Mouse (Mus musculus) liver, embryonic 14.5 days (tissue): ENCODE data around the gene Aldh1a3.

ENCODE experiments used
- CTCF ChIP-seq: IDR thresholded peaks from 2 replicates; pipeline ENCODE4 v1.5.1; 2016; ENCODE audit warnings: antibody characterized with exemption, low read depth, control low read depth
- EP300 ChIP-seq: IDR thresholded peaks from 2 replicates; pipeline ENCODE4 v1.6.1; 2016; ENCODE audit warnings: antibody characterized with exemption, low read depth

DNA sequence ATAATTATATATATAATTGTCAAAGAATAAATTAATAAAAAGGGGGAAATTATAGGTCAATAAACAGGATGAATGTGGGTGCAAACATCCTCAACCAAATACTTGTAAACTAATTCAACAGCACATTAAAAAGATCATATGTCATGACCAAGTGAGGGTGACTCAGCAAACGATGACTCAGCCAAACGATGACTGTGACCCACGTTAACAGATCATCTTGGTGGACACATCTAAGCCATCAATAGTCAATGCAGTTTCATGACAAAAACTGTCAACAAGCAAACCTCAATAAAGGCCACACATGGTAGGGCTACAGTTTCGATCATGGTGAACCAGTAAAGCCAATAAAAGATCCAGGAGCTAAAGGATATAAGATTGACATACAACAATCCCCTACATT lies 68.3 kb downstream of the Aldh1a3 start:
- TF ChIP-seq EP300, result no peak
- TF ChIP-seq CTCF, result no peak
